Mouse (Mus musculus) midbrain, embryonic 12.5 days (tissue): ENCODE results near the gene Dop1a. TPM values are rescaled to one million over a fixed set of nuclear protein-coding genes. Genes with fewer than 3 reads are reported as not detected.
"Not testable (repeated sequence)": the region's sequence is repeated elsewhere in the genome, so short reads cannot be mapped to it uniquely, and the experiment has no call there.

Experiments used
- ATAC-seq: fragments of 200-750 bp; cut with Nextera tagmentation; 2 replicates; pipeline ENCODE4 v1.8.0; 2017; ENCODE audit warnings: low read depth, moderate TSS enrichment, moderate library complexity; ENCODE audit not compliant: low FRiP score
- H3K27ac ChIP-seq: fragments of 300-500 bp; sonication (generic); replicated peaks from 2 replicates; pipeline ENCODE4 v1.5.1; 2016; ENCODE audit warnings: mild to moderate bottlenecking
- H3K27me3 ChIP-seq: fragments of 300-500 bp; sonication (generic); 2 replicates; pipeline ENCODE4 v1.6.1; 2016; ENCODE audit warnings: mild to moderate bottlenecking
- H3K36me3 ChIP-seq: fragments of 300-500 bp; sonication (generic); 2 replicates; pipeline ENCODE4 v1.6.1; 2016
- H3K4me1 ChIP-seq: fragments of 300-500 bp; sonication (generic); 2 replicates; pipeline ENCODE4 v1.6.1; 2016
- H3K4me2 ChIP-seq: fragments of 300-500 bp; sonication (generic); replicated peaks from 2 replicates; pipeline ENCODE4 v1.6.1; 2016; ENCODE audit warnings: mild to moderate bottlenecking, moderate library complexity
- H3K4me3 ChIP-seq: fragments of 300-500 bp; sonication (generic); 2 replicates; pipeline ENCODE4 v1.5.1; 2016; ENCODE audit warnings: mild to moderate bottlenecking
- H3K9ac ChIP-seq: fragments of 300-500 bp; sonication (generic); replicated peaks from 2 replicates; pipeline ENCODE4 v1.6.1; 2016; ENCODE audit warnings: mild to moderate bottlenecking, moderate library complexity
- H3K9me3 ChIP-seq: fragments of 300-500 bp; sonication (generic); 2 replicates; pipeline ENCODE4 v1.6.1; 2016; ENCODE audit warnings: mild to moderate bottlenecking
- WGBS: fragments of 180-500 bp; shearing (Covaris S2); methylation state at CpG from one replicate; pipeline ENCODE4 v1.1.7; 2016; 5-methylcytosine and 5-hydroxymethylcytosine counted together
- polyA plus RNA-seq: library from polyadenylated mRNA; unstranded; fragments of >200 nt; fragmentation: Nextera tagmentation; extraction: Ambion mirVana; gene quantifications from 2 replicates; pipeline ENCODE4 v1.2.1, GENCODE M21; 2016

The Dop1a gene
- polyA plus RNA-seq, 1 experiment from 2014 or later: 20.1 TPM

- Histone ChIP-seq H3K9ac (no peak overlapping the region), H3K27ac (no peak overlapping the region), H3K27me3 (no peaks in the 10 kb centered on the region), H3K4me3 (no peak overlapping the region), H3K9me3 (no peaks in the 10 kb centered on the region), H3K4me2 (no peak overlapping the region), H3K36me3 (no peaks in the 10 kb centered on the region), H3K4me1 (no peaks in the 10 kb centered on the region)
- 70% methylated on average over 19 of the region's 19 CpGs for WGBS
- ATAC-seq: peak; percentile 38
These were observed 126.0 kb downstream of the Dop1a start for GRCm38 (mm10) chr9:86592676-86593668.

GRCm38 (mm10) chr9:86594357-86594767, 127.4 kb downstream of the Dop1a start:
- H3K4me2 ChIP-seq, H3K4me1 ChIP-seq, H3K9ac ChIP-seq, H3K9me3 ChIP-seq, H3K4me3 ChIP-seq, H3K27ac ChIP-seq, H3K36me3 ChIP-seq, ATAC-seq, H3K27me3 ChIP-seq: not testable (repeated sequence)
- 70% methylated on average over 10 of the region's 10 CpGs for WGBS

DNA sequence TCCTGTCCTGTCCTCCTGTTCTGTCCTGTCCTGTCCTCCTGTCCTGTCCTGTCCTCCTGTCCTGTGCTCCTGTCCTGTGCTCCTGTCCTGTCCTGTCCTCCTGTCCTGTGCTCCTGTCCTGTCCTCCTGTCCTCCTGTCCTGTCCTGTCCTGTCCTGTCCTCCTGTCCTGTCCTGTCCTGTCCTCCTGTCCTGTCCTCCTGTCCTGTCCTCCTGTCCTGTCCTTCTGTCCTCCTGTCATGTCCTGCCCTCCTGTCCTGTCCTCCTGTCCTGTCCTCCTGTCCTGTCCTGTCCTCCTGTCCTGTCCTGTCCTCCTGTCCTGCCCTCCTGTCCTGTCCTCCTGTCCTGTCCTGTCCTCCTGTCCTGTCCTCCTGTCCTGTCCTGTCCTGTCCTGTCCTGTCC, 130.0 kb downstream of the Dop1a start:
- not testable (repeated sequence) for ATAC-seq, H3K36me3 ChIP-seq

GRCm38 (mm10) chr9:86599723-86600303, 132.9 kb downstream of the Dop1a start:
- WGBS: 66% methylated on average over 8 of the region's 8 CpGs
- Histone ChIP-seq H3K4me1 (no peaks in the 10 kb centered on the region), H3K9me3 (no peaks in the 10 kb centered on the region), H3K36me3 (no peaks in the 10 kb centered on the region), H3K9ac (no peak overlapping the region), H3K4me2 (no peak overlapping the region), H3K27ac (no peak overlapping the region), H3K4me3 (no peak overlapping the region), H3K27me3 (no peaks in the 10 kb centered on the region)
- ATAC-seq: no peak

More for the DNA sequence above, 130.0 kb downstream of the Dop1a start:
- H3K27me3 ChIP-seq, H3K27ac ChIP-seq, H3K4me1 ChIP-seq, H3K9me3 ChIP-seq, H3K4me3 ChIP-seq, H3K9ac ChIP-seq, H3K4me2 ChIP-seq: not testable (repeated sequence)

Other genes starting within 250 kb of the Dop1a start
- gene Ube2cbp, start 2.2 kb upstream of the Dop1a start, polyA plus RNA-seq: 5.8 and 6.6 TPM in 2 replicates
- gene Pgm3, start 104.7 kb downstream of the Dop1a start, polyA plus RNA-seq: 38.8 and 40.3 TPM in 2 replicates
- gene Rwdd2a, start 104.8 kb downstream of the Dop1a start, polyA plus RNA-seq: 4.0 and 4.3 TPM in 2 replicates
- 17.1 TPM in 2 replicates for gene Me1, start 228.8 kb downstream of the Dop1a start, polyA plus RNA-seq